Mouse (Mus musculus) erythroblast, embryonic 14.5 days (primary cell): ENCODE measurements at regions not wholly inside any gene's neighbourhood (a gene's known extent, or its start where the extent isn't known, plus 50 kb on each side); places are given as distances from the start of the nearest gene placed in this dataset.

Source experiments
- GATA1 ChIP-seq: IDR thresholded peaks from 2 replicates; pipeline ENCODE4 v1.6.1; 2012; ENCODE audit warnings: low read length, inconsistent platforms, mixed read lengths
- TAL1 ChIP-seq: IDR thresholded peaks from 3 replicates; pipeline ENCODE4 v1.6.1; 2012; ENCODE audit warnings: low read length, inconsistent platforms, mixed read lengths

GRCm38 (mm10) chr3:60759046-60759445 lies 243.5 kb upstream of the P2ry1 start:
- TF ChIP-seq GATA1 (no peak), TAL1 (no peak)
